Mouse (Mus musculus) testis, postnatal 10 days (tissue): ENCODE measurements around the gene Ptchd1.

Source experiments
- DNase-seq: peaks from one replicate; pipeline ENCODE4 v3.0.0; 2021; ENCODE audit warnings: low spot score

Gene Ptchd1

GRCm38 (mm10) chrX:155623701-155624281 is at the start of gene Ptchd1:
Ptchd1 (minus strand) TSS chrX:155623814.
- DNase-seq: peak; percentile 37

- DNase-seq: no peak
Measured at GRCm38 (mm10) chrX:155657971-155658370, 34.4 kb upstream of the Ptchd1 start.

- DNase-seq: no peak
Measured at GRCm38 (mm10) chrX:155645975-155646374, 22.4 kb upstream of the Ptchd1 start.

GRCm38 (mm10) chrX:155643975-155644374 is 20.4 kb upstream of the Ptchd1 start:
- peak; percentile 39 for DNase-seq

GRCm38 (mm10) chrX:155625671-155626196 is 2.1 kb upstream of the Ptchd1 start:
- DNase-seq: no peak

GRCm38 (mm10) chrX:155624895-155625294 is 1.3 kb upstream of the Ptchd1 start:
- DNase-seq: no peak

- peak; percentile 35 for DNase-seq
Measured at GRCm38 (mm10) chrX:155624341-155624841, 777 bp upstream of the Ptchd1 start, which contains the start of gene Gm15155. Gm15155 (plus strand) TSS chrX:155624741.

GRCm38 (mm10) chrX:155622961-155623599 is 534 bp downstream of the Ptchd1 start:
- DNase-seq: peak; percentile 35

GRCm38 (mm10) chrX:155622527-155622926 is 1.1 kb downstream of the Ptchd1 start:
- DNase-seq: no peak

- DNase-seq: no peak
Measured at GRCm38 (mm10) chrX:155601196-155601595, 22.4 kb downstream of the Ptchd1 start.

- DNase-seq: no peak
Measured at GRCm38 (mm10) chrX:155596390-155596789, 27.2 kb downstream of the Ptchd1 start.

- no peak for DNase-seq
Measured at GRCm38 (mm10) chrX:155594685-155595084, 28.9 kb downstream of the Ptchd1 start.

- DNase-seq: no peak
Measured at GRCm38 (mm10) chrX:155592467-155592866, 31.1 kb downstream of the Ptchd1 start.

GRCm38 (mm10) chrX:155591490-155591889 is 32.1 kb downstream of the Ptchd1 start:
- DNase-seq: no peak

- DNase-seq: no peak
Measured at GRCm38 (mm10) chrX:155584586-155584985, 39.0 kb downstream of the Ptchd1 start.

- DNase-seq: no peak
Measured at GRCm38 (mm10) chrX:155579791-155580190, 43.8 kb downstream of the Ptchd1 start.

GRCm38 (mm10) chrX:155572396-155572795 is 51.2 kb downstream of the Ptchd1 start:
- no peak for DNase-seq

- no peak for DNase-seq
Measured at GRCm38 (mm10) chrX:155543780-155544179, 79.8 kb downstream of the Ptchd1 start.
